Mouse (Mus musculus): ENCODE results near the gene Ndufaf7. TPM values are rescaled to one million over a fixed set of nuclear protein-coding genes. Genes with fewer than 3 reads are reported as not detected.

Ndufaf7 gene
- polyA plus RNA-seq, 1 experiment from 2014 or later = 61.6 TPM

Other genes with a start within 250 kb of the Ndufaf7 start
- 5.0 and 5.2 TPM in 2 replicates for gene Strn, start 199.9 kb upstream of the Ndufaf7 start, polyA plus RNA-seq (2015; fragmentation: Nextera tagmentation; extraction: Ambion mirVana)
- 21.7 and 22.6 TPM in 2 replicates for gene Heatr5b, start 101.8 kb upstream of the Ndufaf7 start, polyA plus RNA-seq (2015; fragmentation: Nextera tagmentation; extraction: Ambion mirVana)
- gene Gpatch11, start 101.6 kb upstream of the Ndufaf7 start, polyA plus RNA-seq (2015; fragmentation: Nextera tagmentation; extraction: Ambion mirVana) = 45.9 and 53.5 TPM in 2 replicates
- gene Eif2ak2, start 54.6 kb upstream of the Ndufaf7 start, polyA plus RNA-seq (2015; fragmentation: Nextera tagmentation; extraction: Ambion mirVana) = 3.0 and 3.4 TPM in 2 replicates
- 0.28 TPM in 1 of 2 replicates, not detected in the other for gene Sult6b1, start 30.1 kb upstream of the Ndufaf7 start, polyA plus RNA-seq (2015; fragmentation: Nextera tagmentation; extraction: Ambion mirVana)
- 123 and 128 TPM in 2 replicates for gene Cebpzos, start 20.6 kb upstream of the Ndufaf7 start, polyA plus RNA-seq (2015; fragmentation: Nextera tagmentation; extraction: Ambion mirVana)
- gene Cebpz, start 70 bp upstream of the Ndufaf7 start, polyA plus RNA-seq (2015; fragmentation: Nextera tagmentation; extraction: Ambion mirVana) = 58.6 and 68.4 TPM in 2 replicates
- 20.8 and 21.0 TPM in 2 replicates for gene Prkd3, start 83.7 kb downstream of the Ndufaf7 start, polyA plus RNA-seq (2015; fragmentation: Nextera tagmentation; extraction: Ambion mirVana)
- 11.7 and 12.6 TPM in 2 replicates for gene Qpct, start 114.8 kb downstream of the Ndufaf7 start, polyA plus RNA-seq (2015; fragmentation: Nextera tagmentation; extraction: Ambion mirVana)

Measured in midbrain, embryonic 13.5 days (tissue).